Mouse (Mus musculus): ENCODE measurements around the gene Soga1. TPM values are rescaled to one million over a fixed set of nuclear protein-coding genes. Genes with fewer than 3 reads are reported as not detected.

Gene Soga1
- polyA plus RNA-seq, 1 experiment from 2014 or later, result 5.0 TPM

- H3K4me3 ChIP-seq (replicated peaks), result peak overlapping the region; percentile 99
- peak overlapping the region; percentile 99 for H3K27ac ChIP-seq
- ATAC-seq (ENCODE audit: insufficient number of reproducible peaks, insufficient read depth, low FRiP score, low TSS enrichment, low read depth), result no peak
- H3K9ac ChIP-seq (replicated peaks), result peak overlapping the region; percentile 99
- H3K9me3 ChIP-seq, result no peaks in the 10 kb centered on the region
- H3K4me1 ChIP-seq (replicated peaks), result peaks cover 50% of the 10 kb centered on the region
- peak overlapping the region; percentile 76 for H3K4me2 ChIP-seq
- WGBS, result under 1% methylated on average over 63 of the region's 79 CpGs
- H3K36me3 ChIP-seq, result peaks cover 9% of the 10 kb centered on the region
- H3K27me3 ChIP-seq, result no peaks in the 10 kb centered on the region
These were observed 828 bp downstream of the Soga1 start for GRCm38 (mm10) chr2:157078059-157078792.

- Histone ChIP-seq H3K4me2 (peak overlapping the region; percentile 76), H3K27me3 (no peaks in the 10 kb centered on the region), H3K27ac (peak overlapping the region; percentile 99; the same call in 1 of the 2 replicates), H3K4me1 (replicated peaks) (peaks cover 56% of the 10 kb centered on the region), H3K4me3 (replicated peaks) (peak overlapping the region; percentile 99), H3K9me3 (no peaks in the 10 kb centered on the region), H3K9ac (replicated peaks) (peak overlapping the region; percentile 99), H3K36me3 (peaks cover 14% of the 10 kb centered on the region)
- ATAC-seq (ENCODE audit: insufficient number of reproducible peaks, insufficient read depth, low FRiP score, low TSS enrichment, low read depth), result no peak
- WGBS, result under 1% methylated on average over 15 of the region's 15 CpGs
These were observed 1.4 kb downstream of the Soga1 start for GRCm38 (mm10) chr2:157077641-157078058.

- Histone ChIP-seq H3K4me2 (peak overlapping the region; percentile 76), H3K4me1 (replicated peaks) (peaks cover 61% of the 10 kb centered on the region), H3K36me3 (peaks cover 19% of the 10 kb centered on the region), H3K27me3 (no peaks in the 10 kb centered on the region), H3K9ac (replicated peaks) (peak overlapping the region; percentile 99), H3K9me3 (no peaks in the 10 kb centered on the region), H3K27ac (no peak overlapping the region), H3K4me3 (replicated peaks) (peak overlapping the region; percentile 99)
- no peak for ATAC-seq (ENCODE audit: insufficient number of reproducible peaks, insufficient read depth, low FRiP score, low TSS enrichment, low read depth)
- 51% methylated on average over 5 of the region's 5 CpGs for WGBS
These were observed 1.9 kb downstream of the Soga1 start for GRCm38 (mm10) chr2:157077160-157077559.

GRCm38 (mm10) chr2:157076585-157076984 lies 2.5 kb downstream of the Soga1 start:
- ATAC-seq (ENCODE audit: insufficient number of reproducible peaks, insufficient read depth, low FRiP score, low TSS enrichment, low read depth), result no peak
- 82% methylated on average over 7 of the region's 7 CpGs for WGBS
- H3K4me3 ChIP-seq (replicated peaks), result peak overlapping the region; percentile 99
- peak overlapping the region; percentile 76 for H3K4me2 ChIP-seq
- 0 out of 2 replicates have a peak overlapping the region, but pooled peaks have one; percentile 23 for H3K9ac ChIP-seq (replicated peaks)
- no peaks in the 10 kb centered on the region for H3K27me3 ChIP-seq
- no peaks in the 10 kb centered on the region for H3K9me3 ChIP-seq
- peaks cover 21% of the 10 kb centered on the region for H3K36me3 ChIP-seq
- peaks cover 67% of the 10 kb centered on the region for H3K4me1 ChIP-seq (replicated peaks)
- no peak overlapping the region for H3K27ac ChIP-seq

GRCm38 (mm10) chr2:157075685-157076084 lies 3.4 kb downstream of the Soga1 start:
- H3K4me2 ChIP-seq, result peak overlapping the region; percentile 76
- H3K4me3 ChIP-seq (replicated peaks), result peak overlapping the region; percentile 99
- peaks cover 76% of the 10 kb centered on the region for H3K4me1 ChIP-seq (replicated peaks)
- H3K36me3 ChIP-seq, result peaks cover 22% of the 10 kb centered on the region
- H3K9me3 ChIP-seq, result no peaks in the 10 kb centered on the region
- H3K9ac ChIP-seq (replicated peaks), result peak overlapping the region; percentile 48; the same call in 1 of the 2 replicates
- peak overlapping the region; percentile 69 for H3K27ac ChIP-seq
- ATAC-seq (ENCODE audit: insufficient number of reproducible peaks, insufficient read depth, low FRiP score, low TSS enrichment, low read depth), result no peak
- no peaks in the 10 kb centered on the region for H3K27me3 ChIP-seq
- WGBS, result 59% methylated on average over 3 of the region's 3 CpGs

GRCm38 (mm10) chr2:157075226-157075625 lies 3.8 kb downstream of the Soga1 start:
- H3K4me3 ChIP-seq (replicated peaks), result 0 out of 2 replicates have a peak overlapping the region, but pooled peaks have one; percentile 99
- ATAC-seq (ENCODE audit: insufficient number of reproducible peaks, insufficient read depth, low FRiP score, low TSS enrichment, low read depth), result no peak
- H3K9me3 ChIP-seq, result no peaks in the 10 kb centered on the region
- peak overlapping the region; percentile 48; the same call in 1 of the 2 replicates for H3K9ac ChIP-seq (replicated peaks)
- peaks cover 26% of the 10 kb centered on the region for H3K36me3 ChIP-seq
- no peaks in the 10 kb centered on the region for H3K27me3 ChIP-seq
- peak overlapping the region; percentile 76 for H3K4me2 ChIP-seq
- WGBS, result 87% methylated on average over 3 of the region's 3 CpGs
- H3K4me1 ChIP-seq (replicated peaks), result peaks cover 80% of the 10 kb centered on the region
- H3K27ac ChIP-seq, result no peak overlapping the region

GRCm38 (mm10) chr2:157074772-157075171 lies 4.3 kb downstream of the Soga1 start:
- 87% methylated on average over 5 of the region's 5 CpGs for WGBS

GRCm38 (mm10) chr2:157074186-157074724 lies 4.8 kb downstream of the Soga1 start:
- no peaks in the 10 kb centered on the region for H3K9me3 ChIP-seq
- H3K4me2 ChIP-seq, result peak overlapping the region; percentile 76
- H3K27ac ChIP-seq, result 0 out of 2 replicates have a peak overlapping the region, but pooled peaks have one; percentile 29
- H3K9ac ChIP-seq (replicated peaks), result 0 out of 2 replicates have a peak overlapping the region, but pooled peaks have one; percentile 9
- WGBS, result 83% methylated on average over 9 of the region's 9 CpGs
- no peak for ATAC-seq (ENCODE audit: insufficient number of reproducible peaks, insufficient read depth, low FRiP score, low TSS enrichment, low read depth)
- H3K4me1 ChIP-seq (replicated peaks), result peaks cover 83% of the 10 kb centered on the region
- H3K4me3 ChIP-seq (replicated peaks), result no peak overlapping the region
- H3K27me3 ChIP-seq, result no peaks in the 10 kb centered on the region
- peaks cover 26% of the 10 kb centered on the region for H3K36me3 ChIP-seq

More at GRCm38 (mm10) chr2:157074772-157075171, 4.3 kb downstream of the Soga1 start:
- Histone ChIP-seq H3K4me1 (replicated peaks) (peaks cover 80% of the 10 kb centered on the region), H3K9ac (replicated peaks) (0 out of 2 replicates have a peak overlapping the region, but pooled peaks have one; percentile 9), H3K4me2 (peak overlapping the region; percentile 76; the same call in 1 of the 2 replicates), H3K27me3 (no peaks in the 10 kb centered on the region), H3K36me3 (peaks cover 26% of the 10 kb centered on the region), H3K9me3 (no peaks in the 10 kb centered on the region), H3K4me3 (replicated peaks) (no peak overlapping the region), H3K27ac (no peak overlapping the region)
- ATAC-seq (ENCODE audit: insufficient number of reproducible peaks, insufficient read depth, low FRiP score, low TSS enrichment, low read depth), result no peak

- peaks cover 90% of the 10 kb centered on the region for H3K4me1 ChIP-seq (replicated peaks)
- H3K27me3 ChIP-seq, result no peaks in the 10 kb centered on the region
- no peak overlapping the region for H3K4me3 ChIP-seq (replicated peaks)
- ATAC-seq (ENCODE audit: insufficient number of reproducible peaks, insufficient read depth, low FRiP score, low TSS enrichment, low read depth), result no peak
- H3K9ac ChIP-seq (replicated peaks), result no peak overlapping the region
- no peaks in the 10 kb centered on the region for H3K9me3 ChIP-seq
- H3K4me2 ChIP-seq, result peak overlapping the region; percentile 76; the same call in 1 of the 2 replicates
- H3K27ac ChIP-seq, result peak overlapping the region; percentile 12; the same call in 1 of the 2 replicates
- peaks cover 26% of the 10 kb centered on the region for H3K36me3 ChIP-seq
- 81% methylated on average over 9 of the region's 9 CpGs for WGBS
These were observed 5.5 kb downstream of the Soga1 start for GRCm38 (mm10) chr2:157073378-157074052.

GRCm38 (mm10) chr2:157072316-157072990 lies 6.6 kb downstream of the Soga1 start:
- Histone ChIP-seq H3K4me3 (replicated peaks) (no peak overlapping the region), H3K27me3 (no peaks in the 10 kb centered on the region), H3K9ac (replicated peaks) (no peak overlapping the region), H3K4me1 (replicated peaks) (peaks cover 90% of the 10 kb centered on the region), H3K36me3 (peaks cover 30% of the 10 kb centered on the region), H3K27ac (no peak overlapping the region; the same call in 1 of the 2 replicates), H3K9me3 (no peaks in the 10 kb centered on the region), H3K4me2 (no peak overlapping the region)
- WGBS, result 67% methylated on average over 9 of the region's 9 CpGs
- ATAC-seq (ENCODE audit: insufficient number of reproducible peaks, insufficient read depth, low FRiP score, low TSS enrichment, low read depth), result no peak
